9 mouse cellular contexts compared by ENCODE assay signal in genomic region chr13:91094196-91094595, GRCm38 (mm10).
DNase-seq lines count a peak whose midpoint lies in the region; ATAC-seq lines count a peak whose summit lies in the region.
"Had no signal": no experiment of that assay in that cellular context is flagged by ENCODE, and none has a peak within 500 bp of the region (broad histone marks: within the 10 kb centered on the region; RNA-seq: fewer than 3 reads in every experiment).

No protein-coding gene starts in this region.

- ATAC-seq in hindbrain, embryonic 16.5 days = peak; percentile 75
- ATAC-seq in midbrain, embryonic 11.5 days (ENCODE audit: low FRiP score) = peak; percentile 49; the same call in 1 of the 2 replicates

- H3K4me3 ChIP-seq in hindbrain, embryonic 16.5 days (ENCODE audit: low read length) = no peak overlapping the region
- no peak overlapping the region for H3K4me3 ChIP-seq in midbrain, embryonic 11.5 days (ENCODE audit: low read depth, low read length)
- H3K4me3 ChIP-seq: liver, embryonic 13.5 days had no signal

- no peaks in the 10 kb centered on the region for H3K9me3 ChIP-seq in hindbrain, embryonic 16.5 days (ENCODE audit: control insufficient read depth, low read length)
- H3K9me3 ChIP-seq in midbrain, embryonic 11.5 days (ENCODE audit: control insufficient read depth, low read length) = no peaks in the 10 kb centered on the region
- H3K9me3 ChIP-seq: liver, embryonic 13.5 days had no signal

- H3K27ac ChIP-seq in hindbrain, embryonic 16.5 days (ENCODE audit: low read depth, low read length) = peak overlapping the region; percentile 67
- H3K27ac ChIP-seq in midbrain, embryonic 11.5 days (ENCODE audit: low read depth, low read length) = no peak overlapping the region
- H3K27ac ChIP-seq: liver, embryonic 13.5 days had no signal

- no peaks in the 10 kb centered on the region for H3K36me3 ChIP-seq in hindbrain, embryonic 16.5 days (ENCODE audit: control insufficient read depth, insufficient read depth, low read length)
- no peaks in the 10 kb centered on the region for H3K36me3 ChIP-seq in midbrain, embryonic 11.5 days (ENCODE audit: control insufficient read depth, insufficient read depth, low read length)
- H3K36me3 ChIP-seq: liver, embryonic 13.5 days had no signal

- H3K4me1 ChIP-seq in hindbrain, embryonic 16.5 days (ENCODE audit: control insufficient read depth, insufficient read depth, low read depth, low read length) = peaks cover 14% of the 10 kb centered on the region
- H3K4me1 ChIP-seq in midbrain, embryonic 11.5 days (ENCODE audit: control insufficient read depth, insufficient read depth, low read length) = no peaks in the 10 kb centered on the region

- no peaks in the 10 kb centered on the region for H3K27me3 ChIP-seq in hindbrain, embryonic 16.5 days (replicated peaks; ENCODE audit: control insufficient read depth, insufficient read depth, low read length)
- no peaks in the 10 kb centered on the region for H3K27me3 ChIP-seq in midbrain, embryonic 11.5 days (ENCODE audit: control insufficient read depth, insufficient read depth, low read length)
- H3K27me3 ChIP-seq: liver, embryonic 13.5 days had no signal

- 21% methylated on average over 7 of the region's 7 CpGs for WGBS in hindbrain, embryonic 16.5 days
- 58% methylated on average over 7 of the region's 7 CpGs for WGBS in midbrain, embryonic 11.5 days

- DNase-seq in layer of hippocampus, postnatal 10 days (ENCODE audit: low spot score in 2 of 2) = peak; percentile 26 to 28
- DNase-seq in layer of hippocampus, adult 11-12 months (ENCODE audit: low spot score) = no peak
- peak; percentile 19 for DNase-seq in brain, adult 2 months (ENCODE audit: low read depth, low spot score)
- DNase-seq in midbrain, embryonic 11.5 days (ENCODE audit: low spot score, missing footprints) = peak; percentile 85
- peak; percentile 74 for DNase-seq in thymus, postnatal 4 days
- no peak for DNase-seq in testis, postnatal 10 days (ENCODE audit: low spot score)
- DNase-seq in heart, adult 11 months = no peak
- DNase-seq: liver, embryonic 13.5 days had no signal

- peak overlapping the region; percentile 9 for H3K4me2 ChIP-seq in hindbrain, embryonic 16.5 days (ENCODE audit: low read length)
- H3K4me2 ChIP-seq in midbrain, embryonic 11.5 days = no peak overlapping the region
- H3K4me2 ChIP-seq: liver, embryonic 13.5 days had no signal

- H3K9ac ChIP-seq in hindbrain, embryonic 16.5 days (ENCODE audit: low read depth, low read length) = peak overlapping the region; percentile 48; the same call in 1 of the 2 replicates
- no peak overlapping the region for H3K9ac ChIP-seq in midbrain, embryonic 11.5 days (ENCODE audit: low read length)
- H3K9ac ChIP-seq: liver, embryonic 13.5 days had no signal

Comparison
In these comparisons a context has a peak if more than half of its experiments do, and no peak if none do; other contexts are left out.
1. DNase-seq: peak in layer of hippocampus, postnatal 10 days (2 of 2), brain, adult 2 months (single experiment), midbrain, embryonic 11.5 days (single experiment) and thymus, postnatal 4 days (single experiment); none in layer of hippocampus, adult 11-12 months (single experiment), testis, postnatal 10 days (single experiment) and heart, adult 11 months (single experiment).